Mouse (Mus musculus): Measurements from ENCODE around the gene Trpv4.

Trpv4 gene

GRCm38 (mm10) chr5:114658255-114658654, at the start of gene Trpv4:
Gene Trpv4 (minus strand): TSS chr5:114658421.
- peak; percentile 66 for DNase-seq

GRCm38 (mm10) chr5:114707265-114708068, 49.2 kb upstream of the Trpv4 start, which contains the start of gene Tchp:
Gene Tchp (plus strand): TSS chr5:114707760.
- DNase-seq: peak; percentile 96

DNA sequence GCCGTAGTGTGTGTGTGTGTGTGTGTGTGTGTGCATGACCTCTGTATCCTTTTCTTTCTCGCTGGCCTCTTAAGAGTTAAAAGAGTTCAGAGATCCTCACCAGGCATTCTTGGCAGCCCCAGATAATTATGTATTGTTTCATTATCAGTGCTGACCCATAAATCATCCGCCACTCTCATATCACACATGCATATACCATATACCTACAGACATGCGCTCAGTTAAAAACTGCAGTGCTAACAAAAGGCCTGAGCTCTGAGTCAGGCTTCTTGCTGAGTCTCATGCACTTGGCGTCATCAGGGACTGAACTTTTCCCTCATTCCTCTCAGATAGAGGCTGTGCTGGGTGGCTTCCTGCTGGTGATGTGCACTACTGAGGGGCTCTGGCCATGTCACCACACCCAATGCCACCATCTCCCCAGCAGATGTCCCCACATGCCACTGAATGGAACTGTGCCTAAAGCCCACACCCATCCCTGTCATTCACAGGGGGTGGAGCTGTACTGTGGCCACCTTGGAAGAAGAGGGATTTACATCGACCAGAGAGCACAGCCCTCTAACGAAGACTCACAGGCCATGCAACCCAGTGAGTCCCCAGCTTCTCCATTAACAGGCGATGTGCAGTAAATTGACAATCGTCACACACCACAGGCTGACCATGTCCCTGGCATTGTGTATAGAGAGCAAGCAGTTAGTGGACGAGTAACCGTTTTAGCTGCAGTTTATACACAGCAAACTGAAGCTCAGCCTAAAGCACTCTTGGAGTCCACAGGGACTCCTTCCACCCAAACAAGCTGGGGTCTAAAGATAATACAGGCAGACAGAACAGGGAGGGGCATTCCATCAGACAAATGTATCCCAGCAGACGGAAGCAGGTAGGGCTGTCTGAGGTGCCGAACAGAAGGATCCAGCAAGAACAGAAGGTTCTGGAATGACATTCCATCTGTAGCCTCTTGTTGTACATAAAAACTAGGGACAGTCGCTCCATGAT, 44.5 kb upstream of the Trpv4 start:
- no peak for DNase-seq

DNA sequence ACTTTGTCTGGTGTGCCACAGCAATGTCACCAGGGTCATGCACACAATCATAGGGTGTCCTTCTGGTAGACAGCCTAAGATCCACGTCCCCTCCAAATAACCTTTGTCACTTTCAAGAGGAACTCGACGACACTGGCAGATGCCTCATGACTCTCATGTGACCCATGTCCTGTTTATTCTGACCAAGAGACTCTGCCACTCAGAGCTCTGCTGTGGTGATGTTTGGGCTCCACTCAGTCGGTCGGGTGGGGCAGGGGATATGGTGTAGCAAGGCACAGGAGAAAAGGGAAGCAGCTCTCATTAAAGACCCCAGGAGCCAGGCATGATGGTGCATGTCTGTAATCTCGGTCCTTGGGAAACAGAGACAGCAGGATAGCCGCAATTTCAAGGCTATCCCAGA, 40.8 kb upstream of the Trpv4 start:
- DNase-seq: no peak

DNA sequence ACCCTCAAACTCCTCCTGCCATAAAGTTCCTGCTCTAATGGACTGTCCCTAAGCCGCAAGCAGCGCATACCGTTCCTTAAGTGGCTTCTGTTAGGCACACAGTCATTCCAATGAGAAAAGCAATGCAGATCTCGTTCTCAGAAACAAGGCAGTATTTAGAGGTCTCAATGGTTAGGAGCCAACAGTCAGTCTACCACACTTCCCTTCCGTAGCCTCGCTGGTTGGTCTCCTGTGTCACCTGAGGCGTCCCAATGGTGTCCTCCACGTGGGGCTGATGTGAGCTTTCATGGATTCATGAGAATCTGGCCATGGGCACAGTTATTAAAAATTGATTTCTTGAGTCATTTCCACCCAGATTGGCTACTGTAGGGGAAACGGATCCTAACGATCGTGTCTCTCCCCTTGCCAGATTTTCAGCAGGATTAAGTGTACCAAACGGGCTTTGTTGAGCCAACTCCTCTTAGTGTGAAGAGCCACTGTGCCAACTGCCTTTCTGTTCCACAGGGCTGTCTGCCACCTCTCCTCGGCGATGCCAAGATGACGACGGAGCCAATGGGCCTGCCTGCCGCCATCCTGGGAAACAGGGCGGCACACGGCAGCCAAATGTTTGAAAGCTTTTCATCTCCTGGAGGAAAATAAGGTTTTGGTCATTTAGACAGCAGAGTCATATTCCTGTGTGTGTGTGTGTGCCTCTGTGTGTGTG, 40.0 kb upstream of the Trpv4 start:
- DNase-seq: no peak

GRCm38 (mm10) chr5:114696939-114697338, 38.7 kb upstream of the Trpv4 start:
- DNase-seq: no peak

GRCm38 (mm10) chr5:114695775-114696174, 37.6 kb upstream of the Trpv4 start:
- DNase-seq: no peak

DNA sequence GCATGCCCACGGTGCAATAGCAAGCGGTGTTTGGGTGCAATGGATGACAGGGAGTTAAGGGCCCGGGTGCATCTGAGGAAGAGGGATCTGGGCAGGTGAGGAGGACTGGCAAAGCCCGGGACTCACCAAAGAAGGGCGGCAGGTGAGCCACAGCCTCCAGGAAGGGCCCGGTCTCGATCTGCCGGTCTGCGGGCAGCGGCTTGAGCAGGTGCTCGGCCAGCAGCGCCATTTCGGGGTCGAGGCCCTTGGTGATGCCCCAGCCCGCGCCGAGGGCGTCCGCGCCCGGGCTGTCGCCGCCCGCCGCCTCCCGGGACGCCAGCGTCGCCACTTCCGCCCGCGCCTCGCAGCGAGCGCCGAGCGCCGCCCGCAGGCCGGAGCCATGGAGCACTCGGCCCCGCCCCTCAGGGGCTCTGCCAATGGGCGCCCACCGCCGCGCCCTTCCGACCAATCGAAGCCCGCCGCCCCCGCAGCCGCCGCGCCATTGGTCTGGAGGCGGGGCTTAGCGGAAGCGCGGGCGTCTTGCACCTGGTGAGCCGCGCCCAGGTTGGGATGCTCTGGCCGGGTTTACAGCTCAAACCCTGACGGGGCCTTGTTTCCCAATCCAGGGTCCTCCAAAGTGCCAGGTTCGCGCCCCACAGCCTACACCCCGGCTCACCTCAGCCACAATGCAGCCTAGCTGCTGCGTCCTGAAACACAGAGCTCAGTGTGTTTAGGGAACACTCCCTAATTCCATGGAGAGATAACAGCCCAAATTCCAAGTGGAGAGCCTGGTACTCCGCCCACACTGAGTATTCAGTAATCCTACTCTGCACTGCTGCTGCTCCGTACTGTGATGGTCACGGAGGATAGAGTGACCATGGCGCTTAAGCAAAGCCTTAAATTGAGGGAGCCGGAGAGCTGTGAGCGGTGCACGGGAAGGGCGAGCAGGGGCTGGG, 32.7 kb upstream of the Trpv4 start, which contains the start of gene Gltp:
Gene Gltp, minus strand, starts transcription at position 352 of the 935 bp plus-strand sequence.
- DNase-seq: peak; percentile 92

DNA sequence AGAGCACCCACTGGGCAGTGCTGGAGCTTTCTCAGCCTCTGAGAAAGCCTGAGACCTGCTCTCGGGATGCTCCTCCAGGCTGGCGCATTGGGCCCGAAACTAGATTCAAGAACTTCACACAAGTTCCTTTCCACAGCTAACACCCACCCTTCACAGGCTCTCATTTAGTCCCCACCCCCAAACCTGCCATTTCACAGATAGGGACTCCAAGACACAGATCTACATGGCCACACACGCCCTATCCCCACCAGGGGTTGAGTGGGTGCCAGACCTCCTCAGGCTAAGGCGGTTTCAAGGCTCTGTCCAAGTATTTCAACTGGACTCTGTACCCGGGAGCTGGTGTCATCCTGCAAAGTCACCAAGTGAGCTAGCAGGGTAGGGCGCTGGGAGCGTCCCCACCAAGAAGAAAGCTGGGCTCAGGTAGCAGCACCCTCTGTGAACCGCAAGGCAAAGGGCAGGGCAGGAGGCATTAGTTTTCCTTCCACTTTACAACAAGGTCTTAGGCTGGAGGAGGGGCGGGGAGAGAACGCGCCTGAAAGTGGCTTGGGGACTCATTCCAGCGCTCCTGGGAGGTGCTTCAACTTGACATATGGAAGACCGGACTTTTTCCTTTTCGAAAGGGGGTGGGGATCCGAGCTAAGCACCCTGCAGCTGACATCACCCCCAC, 31.6 kb upstream of the Trpv4 start:
- peak; percentile 62 for DNase-seq

DNA sequence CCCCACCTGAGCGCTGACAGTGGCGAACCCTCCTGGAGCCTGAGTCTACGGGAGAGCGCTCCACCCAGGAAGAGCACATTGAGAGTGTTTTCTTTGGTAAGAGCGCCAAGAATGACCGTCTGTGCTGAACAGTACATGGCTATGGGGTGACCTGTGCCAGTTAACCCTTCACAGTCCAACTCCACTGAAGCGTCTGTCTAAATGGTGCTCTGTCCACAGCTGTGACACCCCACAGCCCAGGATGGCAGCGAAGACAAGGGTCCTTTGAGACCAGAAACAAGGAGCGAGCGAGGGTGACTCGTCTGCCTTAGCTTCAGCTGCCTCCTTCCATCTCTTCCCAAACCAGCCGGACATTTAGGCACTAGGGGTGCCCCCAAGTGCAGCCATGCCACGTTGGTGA, 30.5 kb upstream of the Trpv4 start:
- no peak for DNase-seq

DNA sequence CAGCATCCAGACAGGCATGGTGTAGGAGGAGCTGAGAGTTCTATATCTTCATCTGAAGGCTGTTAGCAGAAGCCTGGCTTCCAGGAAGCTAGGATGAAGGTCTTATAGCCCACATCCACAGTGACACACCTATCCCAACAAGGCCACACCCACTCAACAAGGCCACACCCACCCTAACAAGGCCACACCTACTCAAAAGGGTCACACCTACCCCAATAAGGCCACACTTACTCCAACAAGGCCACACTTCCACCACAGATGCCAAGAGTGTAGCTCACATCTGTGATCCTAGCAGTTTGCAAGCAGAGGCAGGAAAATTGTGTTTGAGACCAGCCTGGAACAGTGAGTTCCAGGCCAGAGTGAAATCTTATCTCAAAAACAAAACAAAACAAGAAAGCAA, 29.7 kb upstream of the Trpv4 start:
- DNase-seq: no peak

GRCm38 (mm10) chr5:114686726-114687210, 28.5 kb upstream of the Trpv4 start:
- no peak for DNase-seq

- no peak for DNase-seq
These were observed 27.8 kb upstream of the Trpv4 start for GRCm38 (mm10) chr5:114685986-114686385.

- no peak for DNase-seq
These were observed 23.5 kb upstream of the Trpv4 start for GRCm38 (mm10) chr5:114681717-114682116.

GRCm38 (mm10) chr5:114680676-114681285, 22.6 kb upstream of the Trpv4 start:
- no peak for DNase-seq

DNA sequence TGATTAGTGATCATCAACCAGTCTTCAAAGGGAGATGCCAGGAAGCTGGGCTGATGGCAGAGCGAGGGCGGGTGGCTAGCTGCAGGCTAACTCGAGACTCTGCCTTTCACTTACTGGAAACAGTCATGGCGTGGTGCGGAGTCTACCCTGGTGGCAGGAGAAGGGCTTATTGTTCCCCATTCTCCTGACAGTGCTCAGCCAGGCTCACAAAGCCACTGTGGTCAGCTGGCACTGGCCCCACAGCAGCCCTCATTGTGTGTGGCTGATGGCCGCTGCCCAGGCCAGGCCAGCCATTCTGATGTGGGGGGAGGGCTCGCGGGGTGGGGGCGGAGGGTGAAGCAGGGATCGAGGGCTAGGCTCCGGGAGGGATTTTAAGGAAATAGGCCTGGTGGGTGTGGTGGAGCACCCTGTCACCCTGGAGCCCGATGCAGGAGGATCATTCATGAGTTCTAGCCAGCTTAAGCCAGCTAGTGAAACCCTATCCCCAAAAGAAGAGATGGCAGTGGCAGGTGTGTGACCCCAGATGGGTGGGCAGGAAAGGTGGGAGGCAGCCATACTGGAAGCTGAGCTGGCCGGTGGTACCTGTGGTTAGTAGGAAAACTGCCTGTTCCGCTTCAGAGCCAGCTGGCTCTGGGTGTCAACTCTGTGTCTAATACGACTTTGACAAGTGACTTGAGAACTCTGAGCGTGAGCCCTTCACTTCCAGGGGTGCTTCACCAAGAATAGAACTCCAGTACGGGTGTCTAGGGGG, 21.8 kb upstream of the Trpv4 start:
- no peak for DNase-seq

GRCm38 (mm10) chr5:114674594-114674993, 16.4 kb upstream of the Trpv4 start:
- no peak for DNase-seq

GRCm38 (mm10) chr5:114673114-114673513, 14.9 kb upstream of the Trpv4 start:
- no peak for DNase-seq

- DNase-seq: no peak
These were observed 10.8 kb upstream of the Trpv4 start for GRCm38 (mm10) chr5:114669014-114669413.
